Mouse (Mus musculus): Measurements from ENCODE around the gene Cdh24. TPM values are rescaled to one million over a fixed set of nuclear protein-coding genes. Genes with fewer than 3 reads are reported as not detected.
A peak's percentile ranks its signal among the peaks of the same experiment; 100 is the strongest.

Cdh24 gene
- polyA plus RNA-seq, 1 experiment from 2014 or later = 10.3 TPM

DNA sequence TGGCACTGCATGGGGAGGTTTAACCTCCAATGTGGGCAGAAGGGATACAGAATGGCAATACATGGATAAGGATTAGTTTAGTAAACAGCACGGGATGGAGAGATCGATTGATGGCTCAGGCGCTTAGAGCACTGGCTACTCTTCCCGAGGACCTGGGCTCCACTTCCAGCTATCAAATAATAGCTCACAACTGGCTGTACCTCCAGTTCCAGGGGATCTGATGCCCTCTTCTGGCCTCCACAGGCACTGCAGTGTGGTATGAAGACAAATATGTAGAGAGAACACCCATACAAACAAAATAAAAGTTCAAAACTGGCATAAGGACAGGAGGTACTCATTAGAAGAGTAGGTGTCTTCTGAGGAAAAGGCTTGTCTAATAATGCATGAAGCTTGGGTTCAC, 28.2 kb upstream of the Cdh24 start:
- Histone ChIP-seq H3K4me3 (ENCODE audit: low read length) (no peak overlapping the region), H3K4me1 (ENCODE audit: control insufficient read depth, insufficient read depth, low read depth, low read length) (no peaks in the 10 kb centered on the region), H3K27me3 (replicated peaks; ENCODE audit: control insufficient read depth, insufficient read depth, low read length) (no peaks in the 10 kb centered on the region), H3K27ac (ENCODE audit: low read depth, low read length) (no peak overlapping the region), H3K4me2 (ENCODE audit: low read length) (no peak overlapping the region), H3K36me3 (ENCODE audit: control insufficient read depth, insufficient read depth, low read length) (peaks cover 30% of the 10 kb centered on the region), H3K9me3 (ENCODE audit: control insufficient read depth, low read length) (no peaks in the 10 kb centered on the region), H3K9ac (ENCODE audit: low read depth, low read length) (no peak overlapping the region)
- no peak; the same call in 1 of the 2 replicates for ATAC-seq
- 75% methylated on average over 4 of the region's 4 CpGs for WGBS

DNA sequence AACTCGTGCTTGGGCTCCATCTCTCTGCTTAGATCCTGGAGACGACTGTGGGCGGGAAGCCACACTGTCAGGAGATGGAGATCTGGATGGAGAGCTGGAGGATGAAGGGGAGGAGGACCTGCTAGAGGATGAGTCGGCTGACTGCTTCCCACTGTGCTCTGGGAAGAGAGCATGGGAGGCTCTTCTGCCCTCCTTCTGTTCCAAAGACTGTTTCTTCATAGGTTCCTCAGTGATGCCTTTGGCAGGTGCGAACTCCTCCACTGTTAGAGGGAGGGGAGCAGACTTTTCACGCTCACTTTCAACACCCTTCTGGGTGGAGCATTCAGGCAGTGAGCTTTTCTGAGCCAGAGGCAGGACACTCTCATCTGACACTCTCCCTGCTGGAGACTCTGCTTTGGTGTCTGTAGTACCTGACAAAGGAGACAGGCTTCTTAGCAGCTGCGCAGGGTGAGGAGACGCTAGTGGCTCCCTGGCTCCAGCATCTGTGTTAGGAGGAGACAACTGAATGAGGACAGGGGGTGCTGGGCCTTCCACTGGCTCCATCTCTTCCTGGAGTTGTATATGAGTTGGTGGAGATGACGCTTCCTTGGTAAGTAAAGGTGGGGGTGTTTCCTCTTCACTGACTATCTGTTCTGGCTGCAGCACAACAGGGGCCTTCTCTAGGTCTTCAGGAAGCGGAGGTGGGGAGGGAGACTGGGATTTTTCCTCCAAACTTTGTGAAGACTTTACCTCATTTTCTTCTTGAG, 23.5 kb upstream of the Cdh24 start:
- no peak overlapping the region for H3K4me3 ChIP-seq (ENCODE audit: low read length)
- H3K9me3 ChIP-seq (ENCODE audit: control insufficient read depth, low read length) = no peaks in the 10 kb centered on the region
- WGBS = 92% methylated on average over 10 of the region's 10 CpGs
- H3K4me2 ChIP-seq (ENCODE audit: low read length) = no peak overlapping the region
- no peaks in the 10 kb centered on the region for H3K4me1 ChIP-seq (ENCODE audit: control insufficient read depth, insufficient read depth, low read depth, low read length)
- H3K27ac ChIP-seq (ENCODE audit: low read depth, low read length) = no peak overlapping the region
- H3K36me3 ChIP-seq (ENCODE audit: control insufficient read depth, insufficient read depth, low read length) = peaks cover 60% of the 10 kb centered on the region
- no peaks in the 10 kb centered on the region for H3K27me3 ChIP-seq (replicated peaks; ENCODE audit: control insufficient read depth, insufficient read depth, low read length)
- no peak overlapping the region for H3K9ac ChIP-seq (ENCODE audit: low read depth, low read length)
- no peak for ATAC-seq

DNA sequence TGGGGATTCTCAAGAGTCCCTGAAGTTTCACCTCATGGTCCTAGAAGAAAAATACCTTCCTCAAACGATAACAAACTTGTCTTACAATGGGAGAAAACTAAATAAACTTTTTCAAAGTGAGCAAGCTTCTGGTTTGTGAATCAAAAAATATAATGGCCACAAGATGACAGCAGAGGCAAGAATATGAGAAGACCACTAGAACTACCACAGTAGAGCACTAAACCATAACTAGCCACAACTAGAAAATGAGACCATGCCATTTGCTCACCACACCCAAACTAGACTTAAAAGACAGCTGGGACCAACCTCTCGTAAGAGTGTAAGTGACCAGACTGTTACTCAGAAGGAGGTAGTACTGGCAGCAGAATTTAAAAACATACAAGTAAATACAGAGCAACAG, 18.8 kb upstream of the Cdh24 start:
- WGBS = 92% methylated on average over 2 of the region's 2 CpGs
- ATAC-seq = no peak
- Histone ChIP-seq H3K4me2 (ENCODE audit: low read length) (no peak overlapping the region), H3K9ac (ENCODE audit: low read depth, low read length) (no peak overlapping the region), H3K4me3 (ENCODE audit: low read length) (no peak overlapping the region), H3K27ac (ENCODE audit: low read depth, low read length) (no peak overlapping the region), H3K4me1 (ENCODE audit: control insufficient read depth, insufficient read depth, low read depth, low read length) (no peaks in the 10 kb centered on the region), H3K27me3 (replicated peaks; ENCODE audit: control insufficient read depth, insufficient read depth, low read length) (no peaks in the 10 kb centered on the region), H3K9me3 (ENCODE audit: control insufficient read depth, low read length) (no peaks in the 10 kb centered on the region), H3K36me3 (ENCODE audit: control insufficient read depth, insufficient read depth, low read length) (peaks cover 60% of the 10 kb centered on the region)

- no peaks in the 10 kb centered on the region for H3K9me3 ChIP-seq (ENCODE audit: control insufficient read depth, low read length)
- 1% methylated on average over 12 of the region's 12 CpGs for WGBS
- H3K27ac ChIP-seq (ENCODE audit: low read depth, low read length) = peak overlapping the region; percentile 84
- H3K4me2 ChIP-seq (ENCODE audit: low read length) = peak overlapping the region; percentile 89
- no peaks in the 10 kb centered on the region for H3K27me3 ChIP-seq (replicated peaks; ENCODE audit: control insufficient read depth, insufficient read depth, low read length)
- H3K4me3 ChIP-seq (ENCODE audit: low read length) = peak overlapping the region; percentile 75
- ATAC-seq = peak; percentile 85
- H3K4me1 ChIP-seq (ENCODE audit: control insufficient read depth, insufficient read depth, low read depth, low read length) = peaks cover 43% of the 10 kb centered on the region
- H3K9ac ChIP-seq (ENCODE audit: low read depth, low read length) = peak overlapping the region; percentile 85
- H3K36me3 ChIP-seq (ENCODE audit: control insufficient read depth, insufficient read depth, low read length) = peaks cover 40% of the 10 kb centered on the region
Measured at GRCm38 (mm10) chr14:54653496-54653895, 12.3 kb upstream of the Cdh24 start.

GRCm38 (mm10) chr14:54652787-54653186, 11.6 kb upstream of the Cdh24 start:
- peak overlapping the region; percentile 85 for H3K9ac ChIP-seq (ENCODE audit: low read depth, low read length)
- H3K27me3 ChIP-seq (replicated peaks; ENCODE audit: control insufficient read depth, insufficient read depth, low read length) = no peaks in the 10 kb centered on the region
- peaks cover 46% of the 10 kb centered on the region for H3K36me3 ChIP-seq (ENCODE audit: control insufficient read depth, insufficient read depth, low read length)
- H3K27ac ChIP-seq (ENCODE audit: low read depth, low read length) = peak overlapping the region; percentile 84
- H3K4me1 ChIP-seq (ENCODE audit: control insufficient read depth, insufficient read depth, low read depth, low read length) = peaks cover 43% of the 10 kb centered on the region
- no peaks in the 10 kb centered on the region for H3K9me3 ChIP-seq (ENCODE audit: control insufficient read depth, low read length)
- no peak for ATAC-seq
- peak overlapping the region; percentile 75 for H3K4me3 ChIP-seq (ENCODE audit: low read length)
- H3K4me2 ChIP-seq (ENCODE audit: low read length) = peak overlapping the region; percentile 89
- 0% methylated on average over 7 of the region's 7 CpGs for WGBS

DNA sequence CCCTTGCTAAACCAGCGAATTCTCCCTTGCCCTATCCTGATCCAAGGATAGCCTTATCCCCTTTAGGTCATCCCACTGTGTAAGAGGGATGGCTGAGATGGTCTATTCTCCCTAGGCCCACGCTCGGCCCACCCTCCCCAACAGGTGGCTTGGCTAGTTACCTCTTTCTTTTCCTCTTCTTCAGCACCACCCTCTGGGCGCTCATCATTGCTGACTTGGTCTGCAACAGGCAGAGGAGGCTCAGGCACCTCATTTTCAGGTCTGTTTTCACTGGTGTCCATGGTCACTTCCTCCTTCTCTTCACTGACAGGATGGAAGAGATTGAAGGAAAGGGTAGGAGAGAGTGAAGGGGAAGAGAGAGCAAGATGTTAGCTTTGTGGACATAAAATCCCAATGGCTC, 10.4 kb upstream of the Cdh24 start:
- H3K4me3 ChIP-seq (ENCODE audit: low read length) = no peak overlapping the region
- H3K36me3 ChIP-seq (ENCODE audit: control insufficient read depth, insufficient read depth, low read length) = peaks cover 46% of the 10 kb centered on the region
- H3K27me3 ChIP-seq (replicated peaks; ENCODE audit: control insufficient read depth, insufficient read depth, low read length) = no peaks in the 10 kb centered on the region
- no peak overlapping the region for H3K27ac ChIP-seq (ENCODE audit: low read depth, low read length)
- no peak overlapping the region for H3K9ac ChIP-seq (ENCODE audit: low read depth, low read length)
- peaks cover 43% of the 10 kb centered on the region for H3K4me1 ChIP-seq (ENCODE audit: control insufficient read depth, insufficient read depth, low read depth, low read length)
- no peaks in the 10 kb centered on the region for H3K9me3 ChIP-seq (ENCODE audit: control insufficient read depth, low read length)
- 75% methylated on average over 4 of the region's 4 CpGs for WGBS
- ATAC-seq = no peak
- peak overlapping the region; percentile 89; the same call in 1 of the 2 replicates for H3K4me2 ChIP-seq (ENCODE audit: low read length)

DNA sequence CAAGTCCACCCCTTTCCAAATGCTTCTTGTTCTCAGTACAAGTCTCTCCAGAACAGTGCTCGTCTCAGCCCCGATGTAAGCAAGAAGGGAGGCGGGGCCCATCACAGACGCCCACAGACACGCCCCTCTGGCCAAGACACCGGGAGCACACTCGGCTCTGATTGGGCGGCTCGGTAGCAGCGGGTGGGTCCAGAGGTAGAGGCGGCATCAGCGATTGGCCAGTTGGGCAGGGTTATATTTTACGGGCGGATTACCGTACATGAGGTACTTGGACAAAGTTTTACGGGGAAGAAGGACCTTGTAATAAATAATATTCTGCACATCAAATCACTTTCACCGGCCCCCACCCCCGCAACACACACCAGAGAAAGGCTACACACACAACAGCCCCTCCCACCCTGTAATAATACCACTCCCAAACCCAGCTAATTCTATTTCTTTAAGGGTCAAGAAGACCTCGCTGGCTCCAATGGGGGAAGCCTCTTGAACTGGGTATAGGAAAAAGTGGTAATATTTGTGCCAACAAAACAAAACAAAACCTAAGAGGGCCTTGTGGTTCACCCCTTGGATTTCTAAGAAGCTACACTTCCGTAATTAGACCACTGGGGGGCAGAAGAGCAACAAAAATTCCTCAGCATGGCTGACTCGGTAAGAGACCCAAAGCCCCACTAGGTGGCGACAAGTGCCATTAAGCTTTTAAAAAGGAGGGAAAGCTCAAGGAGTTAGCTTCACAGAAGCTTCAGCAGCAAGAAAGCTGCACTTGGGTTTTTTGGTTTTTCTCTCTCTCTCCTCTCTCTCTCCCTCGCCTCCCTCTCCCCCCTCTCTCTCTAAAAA, 9.7 kb upstream of the Cdh24 start:
- Histone ChIP-seq H3K27ac (ENCODE audit: low read depth, low read length) (no peak overlapping the region), H3K36me3 (ENCODE audit: control insufficient read depth, insufficient read depth, low read length) (peaks cover 46% of the 10 kb centered on the region), H3K4me3 (ENCODE audit: low read length) (no peak overlapping the region), H3K4me1 (ENCODE audit: control insufficient read depth, insufficient read depth, low read depth, low read length) (peaks cover 43% of the 10 kb centered on the region), H3K27me3 (replicated peaks; ENCODE audit: control insufficient read depth, insufficient read depth, low read length) (no peaks in the 10 kb centered on the region), H3K4me2 (ENCODE audit: low read length) (peak overlapping the region; percentile 13; the same call in 1 of the 2 replicates), H3K9ac (ENCODE audit: low read depth, low read length) (no peak overlapping the region), H3K9me3 (ENCODE audit: control insufficient read depth, low read length) (no peaks in the 10 kb centered on the region)
- peak; percentile 34 for ATAC-seq
- WGBS = 64% methylated on average over 23 of the region's 23 CpGs

- WGBS = 79% methylated on average over 4 of the region's 4 CpGs
- Histone ChIP-seq H3K36me3 (ENCODE audit: control insufficient read depth, insufficient read depth, low read length) (peaks cover 71% of the 10 kb centered on the region), H3K4me3 (ENCODE audit: low read length) (no peak overlapping the region), H3K4me1 (ENCODE audit: control insufficient read depth, insufficient read depth, low read depth, low read length) (peaks cover 36% of the 10 kb centered on the region), H3K27me3 (replicated peaks; ENCODE audit: control insufficient read depth, insufficient read depth, low read length) (no peaks in the 10 kb centered on the region), H3K9me3 (ENCODE audit: control insufficient read depth, low read length) (no peaks in the 10 kb centered on the region), H3K4me2 (ENCODE audit: low read length) (no peak overlapping the region), H3K9ac (ENCODE audit: low read depth, low read length) (no peak overlapping the region), H3K27ac (ENCODE audit: low read depth, low read length) (no peak overlapping the region)
- ATAC-seq = no peak
Measured at GRCm38 (mm10) chr14:54647900-54648299, 6.7 kb upstream of the Cdh24 start.

- Histone ChIP-seq H3K4me1 (ENCODE audit: control insufficient read depth, insufficient read depth, low read depth, low read length) (peaks cover 29% of the 10 kb centered on the region), H3K9ac (ENCODE audit: low read depth, low read length) (no peak overlapping the region), H3K36me3 (ENCODE audit: control insufficient read depth, insufficient read depth, low read length) (peaks cover 77% of the 10 kb centered on the region), H3K27me3 (replicated peaks; ENCODE audit: control insufficient read depth, insufficient read depth, low read length) (no peaks in the 10 kb centered on the region), H3K4me2 (ENCODE audit: low read length) (no peak overlapping the region), H3K27ac (ENCODE audit: low read depth, low read length) (no peak overlapping the region), H3K9me3 (ENCODE audit: control insufficient read depth, low read length) (no peaks in the 10 kb centered on the region), H3K4me3 (ENCODE audit: low read length) (no peak overlapping the region)
- no peak for ATAC-seq
- WGBS = 95% methylated on average over 8 of the region's 8 CpGs
Measured at GRCm38 (mm10) chr14:54646898-54647636, 5.9 kb upstream of the Cdh24 start.

Measured in hindbrain, embryonic 16.5 days (tissue).